Mouse (Mus musculus): ENCODE data around the gene Atxn2l. TPM values are rescaled to one million over a fixed set of nuclear protein-coding genes. Genes with fewer than 3 reads are reported as not detected.

Gene Atxn2l
- 10 to 100 TPM; 13.4 to 16.4 (median 14.8) TPM for polyA plus RNA-seq (2017; shearing (Covaris generic))

DNA sequence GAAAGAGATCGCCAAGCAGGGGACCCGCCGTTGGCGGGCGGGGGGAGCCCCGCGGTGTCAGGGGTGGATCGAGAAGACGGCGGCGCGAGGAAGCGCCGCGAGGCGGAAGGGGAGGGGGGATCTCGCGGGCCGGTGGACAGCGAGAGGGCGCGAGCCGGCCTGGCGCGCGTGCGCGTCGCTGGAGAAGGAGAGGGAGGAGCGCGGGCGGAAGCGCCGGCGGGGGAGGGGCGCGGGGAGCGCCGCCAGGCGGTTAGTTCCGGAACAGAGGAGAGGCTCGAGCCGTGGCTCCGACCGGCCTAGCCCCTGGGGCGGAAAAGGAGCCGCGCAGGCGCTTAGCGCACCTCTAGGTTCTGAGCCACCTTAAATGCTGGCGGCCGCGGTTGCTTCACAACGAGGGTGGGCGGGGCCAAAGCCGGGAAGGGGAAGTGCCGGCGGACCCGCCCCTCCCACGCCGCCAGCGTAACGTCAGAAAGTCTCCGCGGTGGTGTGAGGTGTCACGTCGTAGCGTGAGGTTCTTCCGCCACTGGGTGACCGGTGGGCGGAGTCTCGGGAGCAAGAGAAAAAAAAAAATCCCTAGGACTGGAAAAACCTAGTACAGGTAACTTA lies at the start of gene Atxn2l:
Atxn2l (minus strand) TSS at position 165 of the 606 bp plus-strand sequence.
- peak; percentile 89 for ATAC-seq

DNA sequence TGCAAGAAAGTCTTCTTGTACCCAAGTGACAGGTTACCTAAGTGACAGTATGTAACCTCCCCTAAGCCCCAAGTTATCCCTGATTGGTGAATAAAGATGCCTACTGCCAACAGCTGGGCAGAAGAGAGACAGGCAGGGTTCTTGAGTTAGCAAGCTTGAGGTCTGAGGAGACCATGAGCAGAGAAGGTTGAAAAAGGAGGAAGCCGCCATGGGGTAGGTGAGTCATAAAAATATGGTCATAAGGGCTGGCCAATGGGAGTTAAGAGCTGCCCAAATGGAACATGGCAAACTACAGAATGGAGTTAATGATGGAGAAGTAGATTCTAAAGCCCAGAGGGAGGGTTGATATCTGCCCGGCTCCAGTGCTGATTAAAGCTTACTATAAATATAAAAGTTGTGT lies 42.4 kb upstream of the Atxn2l start:
- ATAC-seq, result no peak

DNA sequence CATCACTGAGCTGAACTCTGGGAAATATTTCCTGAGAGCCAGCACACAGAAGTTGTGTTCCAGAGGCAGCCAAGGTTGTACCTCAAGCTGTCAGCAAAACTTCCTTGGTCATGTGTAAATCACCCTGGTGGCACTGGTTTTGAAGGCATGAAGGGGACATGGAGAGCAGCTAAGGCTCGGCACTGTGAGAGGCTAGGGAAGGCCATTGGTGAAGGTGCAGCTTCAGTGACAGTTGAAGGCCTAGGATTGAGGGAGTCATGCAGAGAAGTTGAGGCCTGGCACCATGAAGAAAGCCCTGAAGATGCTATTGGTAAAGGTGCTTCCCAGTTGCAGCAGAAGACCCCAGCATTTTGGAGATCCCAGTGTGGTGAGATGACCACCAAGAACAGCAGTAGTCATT lies 38.4 kb upstream of the Atxn2l start:
- ATAC-seq, result no peak

DNA sequence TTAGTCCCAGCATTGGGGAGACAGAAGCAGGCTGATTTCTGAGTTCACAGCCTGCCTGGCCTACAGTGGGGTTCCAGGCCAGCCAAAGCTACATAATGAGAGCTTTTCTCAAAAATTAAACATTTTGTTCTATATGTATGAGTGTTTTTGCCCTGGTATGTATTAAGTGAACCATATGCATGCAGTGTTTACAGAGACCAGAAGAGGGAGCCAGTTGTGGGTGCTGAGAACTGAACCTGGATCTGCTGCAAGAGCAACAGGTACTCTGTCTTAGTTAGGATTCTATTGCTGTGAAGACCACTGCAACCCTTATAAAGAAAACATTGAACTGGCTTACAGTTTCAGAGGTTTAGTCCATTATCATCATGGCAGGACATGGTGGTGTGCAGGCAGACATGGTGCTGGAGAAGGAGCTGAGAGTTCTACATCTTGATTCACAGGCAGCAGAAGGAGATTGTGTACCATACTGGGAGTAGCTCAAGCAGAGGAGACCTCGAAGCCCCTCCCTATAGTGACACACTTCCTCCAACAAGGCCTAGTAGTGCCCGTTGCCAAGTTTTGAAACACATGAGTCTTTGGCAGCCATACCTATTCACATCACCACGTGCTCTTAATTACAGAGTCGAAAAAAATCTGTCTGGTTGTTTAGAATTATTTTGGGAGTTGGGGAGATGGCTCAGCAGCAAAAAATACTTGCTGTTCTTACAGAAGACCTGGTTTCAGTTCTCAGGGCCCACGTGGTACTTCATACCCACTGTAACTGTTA lies 34.8 kb upstream of the Atxn2l start:
- ATAC-seq, result no peak

DNA sequence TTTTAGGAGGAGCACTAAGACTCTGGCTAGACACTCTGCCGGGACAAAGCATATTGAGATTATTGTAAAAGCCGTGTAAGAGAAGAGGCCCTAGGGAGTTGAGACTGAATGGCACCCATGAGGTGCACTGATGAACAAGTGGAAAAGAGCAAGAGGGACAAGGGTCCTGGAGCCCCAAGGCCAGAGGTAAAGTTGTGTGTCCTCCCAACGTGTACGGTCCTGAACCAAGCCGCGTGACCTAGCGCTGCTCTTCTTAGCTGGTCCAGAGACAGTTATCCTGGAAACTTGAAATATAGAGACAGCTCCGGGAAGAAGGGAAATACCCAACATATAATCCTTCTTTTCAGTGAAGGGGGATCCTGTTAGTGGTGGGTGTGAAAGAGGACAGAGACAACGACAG lies 33.2 kb upstream of the Atxn2l start:
- ATAC-seq, result no peak

DNA sequence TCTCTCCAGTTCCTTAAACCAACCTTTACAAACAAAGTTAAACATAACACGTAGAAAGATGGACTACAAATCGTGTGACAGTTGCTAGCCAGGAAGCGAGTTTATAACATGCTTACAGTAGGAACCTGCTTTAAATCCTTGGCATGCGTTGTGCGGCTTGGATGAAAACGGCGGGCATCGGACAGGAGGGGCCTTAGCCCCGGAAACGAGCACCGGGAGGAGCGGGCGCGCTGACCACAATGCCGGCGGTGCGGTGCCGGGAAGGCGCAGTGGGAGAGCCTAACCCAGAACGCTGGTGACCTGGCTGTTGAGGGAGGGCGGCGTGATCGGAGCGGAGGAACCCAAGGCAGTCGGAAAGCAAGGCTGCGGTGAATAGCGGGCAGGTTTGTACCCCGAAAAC lies 32.5 kb upstream of the Atxn2l start:
- ATAC-seq, result no peak

DNA sequence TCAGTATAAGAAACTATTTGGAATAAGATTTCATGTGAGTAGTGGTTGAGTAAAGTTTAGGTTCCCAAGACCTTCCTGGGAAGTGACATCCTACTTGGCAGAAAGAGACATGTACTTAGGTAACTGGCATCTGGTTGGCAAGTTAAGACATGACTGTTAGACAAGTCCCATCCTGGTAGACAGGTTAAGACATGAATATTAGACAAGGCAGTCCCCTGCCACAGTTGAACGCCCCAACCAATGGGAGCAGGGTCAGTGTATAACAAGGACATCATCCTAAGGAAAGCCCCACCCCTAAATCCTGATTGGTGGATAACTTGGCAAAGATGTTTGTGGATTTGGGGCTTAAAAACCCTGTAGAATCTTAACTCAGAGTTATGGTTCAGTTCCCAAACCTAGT lies 30.2 kb upstream of the Atxn2l start:
- ATAC-seq, result no peak

DNA sequence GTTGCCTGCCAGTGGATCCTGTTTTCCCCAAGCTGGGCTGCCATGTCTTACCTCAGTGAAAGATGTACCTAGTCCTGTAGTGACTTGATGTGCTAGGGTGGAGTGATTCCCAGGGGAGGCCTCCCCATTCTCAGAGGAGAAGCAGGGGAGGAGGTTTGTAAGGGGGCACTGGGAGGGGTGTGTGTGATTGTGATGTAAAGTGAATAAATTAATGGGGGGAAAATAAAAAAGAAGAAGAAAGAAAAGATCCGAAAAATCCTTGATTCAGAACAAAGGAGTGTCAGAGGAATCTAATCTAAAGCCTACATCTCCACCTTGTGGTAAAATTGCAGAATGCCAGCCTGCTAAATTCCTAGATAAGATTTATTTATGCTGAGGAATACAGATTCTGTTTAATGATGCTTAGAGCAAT lies 24.9 kb upstream of the Atxn2l start:
- ATAC-seq, result peak; percentile 71

DNA sequence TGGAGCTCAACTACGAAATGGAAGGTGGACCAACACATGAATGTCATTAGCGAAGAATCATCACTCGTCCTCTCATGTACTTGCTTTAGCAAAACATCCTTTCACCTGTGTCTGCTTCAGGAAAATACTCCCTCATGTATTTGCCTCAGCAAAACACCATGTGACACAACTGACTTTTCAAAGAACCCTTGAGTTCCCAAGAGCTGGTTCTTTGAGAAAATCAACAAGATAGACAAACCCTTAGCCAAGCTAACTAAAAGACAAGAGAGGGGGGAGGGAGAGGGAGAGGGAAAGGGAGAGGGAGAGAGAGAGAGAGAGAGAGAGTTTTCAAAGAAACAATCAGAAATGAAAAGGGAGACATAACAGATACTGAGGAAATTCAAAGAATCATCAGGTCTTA lies 20.1 kb upstream of the Atxn2l start:
- ATAC-seq, result no peak

DNA sequence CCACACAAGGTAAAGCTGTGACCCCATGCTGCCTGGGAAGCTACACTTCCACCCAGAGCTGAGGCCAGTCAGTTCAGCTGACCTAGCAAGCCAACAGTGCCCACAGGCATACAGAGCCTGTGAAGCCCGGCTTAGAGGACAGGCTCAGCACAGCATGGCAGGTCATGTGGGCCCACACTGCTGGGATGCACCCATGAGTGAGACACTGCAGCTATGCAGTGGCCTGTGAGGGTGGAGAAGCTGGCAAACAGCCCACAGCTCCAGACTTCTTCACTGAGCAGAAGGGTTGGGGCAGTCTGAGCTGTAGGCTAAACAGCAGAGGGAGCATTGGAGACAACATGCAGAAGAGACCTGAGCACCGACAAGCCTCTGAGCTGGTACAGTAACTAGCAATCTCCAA lies 16.3 kb upstream of the Atxn2l start:
- no peak for ATAC-seq

DNA sequence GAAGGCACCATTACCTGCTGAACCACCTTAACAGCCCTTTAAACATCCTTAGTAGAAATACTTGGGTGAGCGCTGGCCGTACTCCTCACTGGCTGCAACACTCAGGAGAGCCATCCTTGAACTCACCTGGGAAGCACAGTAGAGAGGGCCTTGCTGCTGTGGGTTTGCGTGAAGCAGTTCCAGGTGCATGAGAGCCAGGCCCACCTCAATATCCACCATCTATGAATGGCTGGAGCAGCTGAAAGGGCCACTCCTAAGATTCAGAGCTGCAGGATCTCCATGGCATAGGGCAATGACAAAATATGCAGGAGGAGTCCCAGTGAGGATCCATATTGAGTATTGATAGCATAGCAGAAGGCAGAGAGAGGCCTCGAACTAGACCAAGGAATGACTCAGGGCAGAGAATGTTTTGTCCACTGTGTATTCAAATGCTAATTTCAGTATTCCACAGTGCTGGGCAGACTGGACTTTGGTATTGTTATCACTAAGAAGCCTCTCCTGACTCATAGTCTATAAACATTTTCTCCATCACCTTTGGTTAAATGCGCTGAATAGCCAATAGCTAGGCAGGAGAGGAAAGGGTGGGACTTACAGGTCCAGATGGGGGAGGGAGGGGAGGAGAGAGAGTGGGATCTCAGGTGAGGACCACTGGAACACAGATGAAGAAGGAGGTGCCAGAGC lies 15.2 kb upstream of the Atxn2l start:
- no peak for ATAC-seq

DNA sequence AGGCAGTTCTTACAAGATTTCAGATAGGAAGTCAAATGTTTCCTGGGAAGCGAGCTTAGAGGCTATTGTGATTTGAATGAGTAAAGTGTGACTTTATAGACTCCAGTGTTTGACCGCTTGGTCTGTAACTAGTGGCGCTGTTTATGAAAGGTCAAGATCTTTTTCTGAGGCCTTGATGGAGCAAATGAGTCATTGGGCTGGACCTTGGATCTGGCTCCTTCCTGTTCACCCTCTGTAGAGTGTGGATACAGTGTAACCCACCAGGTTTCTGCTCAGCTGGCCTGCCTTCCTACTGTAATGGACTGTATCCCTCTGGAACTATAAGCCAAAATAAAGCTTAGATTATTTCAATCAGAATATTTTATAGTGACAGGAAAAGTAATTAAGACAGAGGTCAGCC lies 8.1 kb upstream of the Atxn2l start:
- ATAC-seq, result no peak

DNA sequence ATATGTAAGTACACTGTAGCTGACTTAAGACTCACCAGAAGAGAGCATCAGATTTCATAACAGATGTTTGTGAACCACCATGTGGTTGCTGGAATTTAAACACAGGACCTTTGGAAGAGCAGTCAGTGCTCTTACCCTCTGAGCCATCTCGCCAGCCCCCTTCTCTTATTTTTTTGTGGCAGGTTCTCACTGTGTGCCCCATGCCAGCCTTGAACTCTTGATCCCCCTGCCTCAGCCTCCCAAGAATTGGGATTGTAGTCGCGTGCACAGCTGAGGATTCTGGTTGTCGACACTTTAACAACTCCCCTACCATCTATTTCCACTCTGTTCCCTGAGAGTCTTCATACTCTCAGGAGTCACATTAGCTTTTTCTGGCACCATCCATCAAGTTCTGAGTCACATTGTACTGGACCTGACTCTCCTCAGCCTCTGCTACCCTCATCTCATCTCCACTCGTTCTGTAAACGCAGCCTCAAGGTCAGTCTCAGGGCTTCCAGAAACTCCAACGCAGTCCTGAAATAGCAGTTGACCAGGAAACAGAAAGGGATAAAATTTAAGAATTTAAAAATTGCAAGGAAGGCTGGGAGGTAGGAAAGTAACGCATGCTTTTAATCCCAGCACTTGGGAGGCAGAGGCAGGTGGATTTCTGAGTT lies 4.0 kb upstream of the Atxn2l start:
- ATAC-seq, result no peak

DNA sequence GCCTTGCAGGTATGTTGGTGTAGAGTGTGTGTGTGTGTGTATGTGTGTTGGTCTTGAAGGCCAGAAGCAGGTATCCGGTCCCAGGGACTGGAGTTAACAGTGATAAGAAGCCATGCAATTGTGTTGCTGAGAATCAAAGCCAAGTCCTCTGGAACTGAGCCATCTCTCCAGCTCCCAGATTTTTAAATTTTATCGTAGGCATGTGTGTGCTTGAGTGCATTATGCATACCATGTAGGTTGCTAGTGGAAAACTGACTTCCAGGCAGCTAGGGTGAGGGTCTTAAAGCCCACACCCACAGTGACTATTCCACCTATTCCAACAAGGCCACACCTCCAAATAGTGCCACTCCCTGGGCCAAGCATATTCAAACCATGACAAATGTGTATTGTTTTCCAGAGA lies 1.7 kb upstream of the Atxn2l start:
- ATAC-seq, result no peak

DNA sequence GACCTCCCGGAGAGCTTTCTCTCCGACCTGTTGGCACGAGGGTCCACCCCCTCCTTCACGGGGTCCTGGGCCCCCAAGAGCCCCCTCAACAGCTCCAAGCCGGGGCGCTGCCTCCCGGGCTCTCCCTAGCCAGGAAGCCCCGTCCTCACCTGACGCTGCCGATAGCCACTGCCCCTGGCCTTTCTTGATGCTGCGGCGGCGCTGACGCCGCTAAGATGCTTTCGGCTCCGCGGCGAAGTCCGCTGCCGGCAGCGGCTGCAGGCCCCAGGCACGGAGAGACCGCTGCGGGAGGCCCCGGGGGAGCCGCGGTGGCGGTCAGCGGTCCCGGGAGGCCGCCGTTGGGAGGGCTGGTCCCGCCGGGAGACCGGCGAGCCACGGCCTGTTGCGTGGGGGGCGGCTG lies 486 bp downstream of the Atxn2l start:
- ATAC-seq, result no peak

DNA sequence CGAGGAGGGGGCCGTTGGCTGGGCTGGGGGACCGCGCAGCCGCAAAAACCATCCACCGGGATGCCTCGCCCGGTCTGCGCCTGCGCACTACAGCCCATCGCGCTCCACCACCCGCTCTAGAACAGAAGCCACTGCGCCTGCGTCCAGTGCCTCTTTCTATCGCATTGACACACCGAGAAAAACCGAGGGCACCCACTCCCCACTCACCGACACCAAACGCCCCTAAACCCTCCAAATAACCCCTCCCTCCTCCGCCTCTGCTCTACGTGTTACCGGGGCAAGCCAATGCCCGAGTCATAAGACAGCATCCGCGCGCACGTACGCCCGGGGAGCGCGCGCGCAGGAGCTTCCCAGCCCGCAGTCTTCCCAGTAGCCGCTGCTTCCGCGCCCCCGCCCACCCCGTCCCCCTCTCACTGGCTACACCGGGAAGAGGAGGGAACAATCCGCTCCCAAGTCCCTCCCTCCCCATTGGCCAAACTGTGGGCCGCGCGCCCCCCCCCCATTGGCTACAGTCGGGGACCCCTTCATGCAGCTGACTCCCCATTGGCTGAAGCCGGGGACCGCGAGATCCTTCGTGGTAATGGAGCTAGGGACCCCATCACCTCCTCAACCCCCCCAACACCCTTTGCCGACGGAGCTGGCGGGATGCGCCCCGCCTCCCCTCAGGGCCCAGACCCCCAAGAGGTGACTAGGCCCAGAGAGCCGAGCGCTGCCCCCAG lies 1.1 kb downstream of the Atxn2l start:
- peak; percentile 22 for ATAC-seq

DNA sequence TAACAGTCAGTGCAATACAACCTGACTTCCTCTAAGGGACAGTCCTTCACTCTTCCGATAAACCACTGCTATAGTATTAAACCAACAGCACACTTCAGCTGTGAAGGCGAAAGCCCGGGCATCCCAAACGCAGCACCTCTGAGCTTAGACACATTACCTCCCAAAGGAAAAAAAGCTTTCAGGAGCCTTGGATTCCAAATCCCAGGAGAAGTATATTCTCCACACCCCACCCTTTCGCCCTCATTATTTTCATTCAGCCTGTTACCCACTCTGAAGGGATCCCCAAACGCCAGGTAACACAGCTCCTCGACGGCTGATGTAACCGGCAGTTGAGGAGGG lies 1.6 kb downstream of the Atxn2l start:
- ATAC-seq, result no peak

DNA sequence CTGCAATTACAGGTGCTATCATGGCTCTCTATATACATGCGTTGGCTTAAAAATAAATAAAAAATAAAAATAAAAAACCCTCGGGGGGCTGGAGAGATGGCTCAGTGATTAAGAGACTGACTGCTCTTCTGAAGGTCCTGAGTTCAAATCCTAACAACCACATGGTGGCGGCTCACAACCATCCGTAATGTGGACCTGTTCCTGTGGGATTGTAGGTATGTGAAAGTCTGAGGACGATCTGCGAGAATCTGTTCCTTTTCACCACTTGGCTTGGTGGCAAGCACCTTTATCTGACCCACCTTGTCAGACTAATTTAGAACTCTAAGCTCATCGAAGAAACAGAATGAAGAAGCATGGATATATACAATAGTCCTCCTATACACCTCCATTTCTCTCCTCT lies 3.8 kb downstream of the Atxn2l start:
- no peak for ATAC-seq

DNA sequence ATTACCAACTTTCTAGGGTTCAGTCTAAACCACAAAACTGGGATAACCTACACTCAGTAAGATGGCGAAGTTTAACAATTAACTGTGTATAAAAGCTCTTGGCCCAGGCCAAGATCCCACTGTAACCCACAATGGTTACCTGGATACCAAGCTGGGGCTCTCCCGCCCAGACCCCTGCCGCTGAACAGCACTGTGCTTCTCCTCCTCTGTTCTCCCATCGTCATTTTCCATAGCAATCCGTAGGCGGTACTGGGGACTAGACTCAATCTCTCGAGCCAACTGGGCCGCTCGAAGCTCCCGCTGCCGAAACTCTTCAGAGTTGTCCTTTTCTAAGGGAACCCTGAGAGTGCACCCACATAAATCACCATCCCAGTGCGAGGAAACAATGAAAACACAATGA lies 5.3 kb downstream of the Atxn2l start:
- ATAC-seq, result no peak

DNA sequence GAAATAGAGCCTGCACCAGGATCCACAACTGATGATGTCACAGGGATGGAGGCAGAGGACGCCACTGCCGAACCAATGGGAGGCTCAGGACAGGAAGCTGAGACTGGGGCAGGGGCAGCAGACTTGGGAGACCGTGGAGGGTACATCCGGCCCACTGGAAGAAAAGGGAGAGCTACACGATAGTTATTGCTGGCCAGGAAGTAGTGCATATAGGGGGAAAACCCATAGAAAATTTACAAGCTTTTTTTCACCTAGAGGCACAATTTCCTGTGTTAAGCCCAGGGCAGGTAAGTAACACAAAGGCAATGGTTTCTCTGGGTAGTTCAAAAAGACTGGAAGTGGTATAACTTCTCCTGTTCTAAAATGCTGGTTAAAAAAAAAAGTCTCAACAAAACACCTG lies 6.8 kb downstream of the Atxn2l start:
- ATAC-seq, result peak; percentile 89

DNA sequence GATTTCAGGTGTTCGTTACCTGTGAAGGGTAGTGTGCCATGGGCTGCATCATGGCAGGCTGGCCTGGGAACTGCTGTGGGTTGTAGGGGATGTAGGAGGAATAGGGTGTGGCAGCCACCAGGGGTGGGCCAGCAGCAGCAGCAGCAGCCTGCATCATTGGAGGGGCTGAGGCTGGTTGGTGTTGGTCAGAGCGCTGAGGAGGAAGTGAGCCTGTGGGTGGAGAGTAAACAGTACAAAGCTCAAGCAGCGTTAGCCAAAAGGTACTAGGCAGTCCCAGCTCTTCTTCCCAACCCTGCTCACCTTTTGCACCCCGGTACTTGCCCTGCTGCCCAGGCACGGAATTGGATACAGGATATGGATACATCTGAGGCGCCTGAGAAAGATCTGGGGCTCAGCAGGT lies 9.1 kb downstream of the Atxn2l start:
- no peak for ATAC-seq

DNA sequence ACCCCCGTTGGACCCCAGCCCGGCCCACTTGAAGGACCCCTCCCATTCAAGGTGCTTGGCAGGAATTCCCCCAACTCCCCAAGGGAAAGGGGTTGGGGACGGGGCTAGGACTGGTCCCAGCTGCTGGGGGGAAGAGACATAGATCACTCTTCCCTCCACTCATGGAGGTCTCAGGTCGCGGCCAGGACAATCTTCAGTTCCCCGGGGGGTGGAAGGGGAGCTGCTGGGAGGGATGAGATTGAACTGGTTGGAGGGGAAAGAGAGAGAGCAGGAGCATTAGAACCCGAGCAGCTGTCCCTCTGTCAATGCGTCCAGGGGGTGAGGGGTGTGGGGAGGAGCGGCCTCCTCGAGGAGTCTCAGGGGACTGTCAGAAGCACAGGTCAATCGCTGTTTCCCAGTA lies 11.3 kb downstream of the Atxn2l start:
- ATAC-seq, result no peak

DNA sequence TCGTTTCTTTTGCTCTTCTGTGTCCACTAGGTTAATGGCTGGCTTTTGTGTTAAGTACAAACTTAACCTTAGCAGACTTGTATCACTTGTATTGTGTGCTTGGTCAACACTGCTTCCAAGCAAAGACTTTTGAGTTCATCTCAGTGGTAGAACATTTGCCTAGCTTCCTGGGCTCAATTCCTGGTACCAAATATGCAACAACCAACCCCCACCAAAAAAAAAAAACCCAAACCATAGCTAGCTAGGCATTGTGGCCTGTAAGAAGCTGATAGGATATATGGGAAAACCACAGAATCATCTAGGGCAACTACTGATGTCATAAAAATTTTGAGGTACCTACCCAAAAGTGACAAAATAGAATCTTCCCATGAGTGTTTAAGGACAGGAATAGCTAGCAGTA lies 12.2 kb downstream of the Atxn2l start:
- no peak for ATAC-seq

Measured in inflammation-experienced regulatory T-cells, adult 6 months (primary cell).